Mouse (Mus musculus) stomach, embryonic 15.5 days (tissue): Measurements from ENCODE around the gene Olfr733. TPM values are rescaled to one million over a fixed set of nuclear protein-coding genes. Genes with fewer than 3 reads are reported as not detected.

ENCODE experiments used
- ATAC-seq: fragments of 200-750 bp; cut with Nextera tagmentation; 2 replicates; pipeline ENCODE4 v1.8.0; 2017; ENCODE audit warnings: low read depth, moderate number of reproducible peaks, moderate TSS enrichment; ENCODE audit not compliant: insufficient read depth, low FRiP score
- H3K27ac ChIP-seq: fragments of 300-500 bp; sonication (generic); 2 replicates; pipeline ENCODE4 v1.5.1; 2015; ENCODE audit warnings: mild to moderate bottlenecking, inconsistent platforms
- H3K27me3 ChIP-seq: fragments of 300-500 bp; sonication (generic); replicated peaks from 2 replicates; pipeline ENCODE4 v1.6.1; 2015; ENCODE audit warnings: inconsistent platforms
- H3K36me3 ChIP-seq: fragments of 300-500 bp; sonication (generic); 2 replicates; pipeline ENCODE4 v1.6.1; 2015; ENCODE audit warnings: inconsistent platforms
- H3K4me1 ChIP-seq: fragments of 300-500 bp; sonication (generic); 2 replicates; pipeline ENCODE4 v1.6.1; 2015; ENCODE audit warnings: inconsistent platforms
- H3K4me2 ChIP-seq: fragments of 300-500 bp; sonication (generic); 2 replicates; pipeline ENCODE4 v1.6.1; 2015; ENCODE audit warnings: mild to moderate bottlenecking, inconsistent platforms
- H3K4me3 ChIP-seq: fragments of 300-500 bp; sonication (generic); replicated peaks from 2 replicates; pipeline ENCODE4 v1.5.1; 2015; ENCODE audit warnings: inconsistent platforms
- H3K9ac ChIP-seq: fragments of 300-500 bp; sonication (generic); 2 replicates; pipeline ENCODE4 v1.6.1; 2015; ENCODE audit warnings: inconsistent platforms
- H3K9me3 ChIP-seq: fragments of 300-500 bp; sonication (generic); 2 replicates; pipeline ENCODE4 v1.6.1; 2016; ENCODE audit warnings: inconsistent platforms
- WGBS: fragments of 180-500 bp; shearing (Covaris S2); methylation state at CpG from one replicate; pipeline ENCODE4 v1.1.7; 2015; 5-methylcytosine and 5-hydroxymethylcytosine counted together
- polyA plus RNA-seq: library from polyadenylated mRNA; unstranded; fragments of >200 nt; fragmentation: Nextera tagmentation; extraction: Ambion mirVana; gene quantifications from 2 replicates; pipeline ENCODE4 v1.2.1, GENCODE M21; 2015

Olfr733 gene
- not detected in 2 replicates for polyA plus RNA-seq

DNA sequence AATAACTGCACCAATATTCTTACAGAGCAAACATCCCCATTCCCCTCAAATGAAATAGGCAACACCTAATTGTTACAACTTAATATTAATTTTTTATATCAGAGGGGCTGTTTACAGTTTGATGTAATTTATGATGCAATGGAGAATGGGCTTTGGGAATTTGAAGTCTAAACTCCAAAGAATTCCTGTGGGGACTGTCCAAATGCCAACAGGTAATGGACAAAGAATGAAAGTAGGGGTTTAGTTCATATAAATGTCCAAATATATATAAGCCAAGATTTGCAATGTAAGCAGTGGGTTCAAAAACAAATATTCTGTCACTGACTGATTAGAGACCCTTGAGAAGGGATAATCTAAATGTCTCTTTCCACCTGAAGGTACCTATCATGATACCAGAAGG is at the start of gene Olfr733:
Gene Olfr733 (minus strand): TSS at position 101 of the 400 bp plus-strand sequence.
- no peak within 1 kb of the TSS for H3K9ac ChIP-seq
- H3K4me2 ChIP-seq = no peak within 1 kb of the TSS
- no peak within 1 kb of the TSS for H3K4me3 ChIP-seq
- no peaks in the 10 kb centered on the region for H3K27me3 ChIP-seq
- H3K9me3 ChIP-seq = no peaks in the 10 kb centered on the region
- ATAC-seq = no peak
- no peaks in the 10 kb centered on the region for H3K36me3 ChIP-seq
- no peaks in the 10 kb centered on the region for H3K4me1 ChIP-seq
- no peak within 1 kb of the TSS for H3K27ac ChIP-seq

GRCm38 (mm10) chr14:50348796-50349195 is 47.5 kb upstream of the Olfr733 start, which contains the start of gene Olfr735:
Gene Olfr735 (minus strand): TSS chr14:50348872.
- Histone ChIP-seq H3K4me2 (no peak within 1 kb of the TSS), H3K9ac (no peak within 1 kb of the TSS), H3K4me1 (no peaks in the 10 kb centered on the region), H3K27me3 (no peaks in the 10 kb centered on the region), H3K4me3 (no peak within 1 kb of the TSS), H3K27ac (no peak within 1 kb of the TSS), H3K9me3 (no peaks in the 10 kb centered on the region), H3K36me3 (no peaks in the 10 kb centered on the region)
- 82% methylated on average over 2 of the region's 2 CpGs for WGBS
- ATAC-seq = no peak

- ATAC-seq = no peak
- Histone ChIP-seq H3K4me1 (no peaks in the 10 kb centered on the region), H3K27ac (no peak within 1 kb of the TSS), H3K4me2 (no peak within 1 kb of the TSS), H3K9ac (no peak within 1 kb of the TSS), H3K4me3 (no peak within 1 kb of the TSS), H3K27me3 (no peaks in the 10 kb centered on the region), H3K9me3 (no peaks in the 10 kb centered on the region), H3K36me3 (no peaks in the 10 kb centered on the region)
- 64% methylated on average over 1 of the region's 1 CpGs for WGBS
Measured at GRCm38 (mm10) chr14:50326661-50327060, 25.3 kb upstream of the Olfr733 start, which contains the start of gene Olfr734. Gene Olfr734 (minus strand): TSS chr14:50326761.

DNA sequence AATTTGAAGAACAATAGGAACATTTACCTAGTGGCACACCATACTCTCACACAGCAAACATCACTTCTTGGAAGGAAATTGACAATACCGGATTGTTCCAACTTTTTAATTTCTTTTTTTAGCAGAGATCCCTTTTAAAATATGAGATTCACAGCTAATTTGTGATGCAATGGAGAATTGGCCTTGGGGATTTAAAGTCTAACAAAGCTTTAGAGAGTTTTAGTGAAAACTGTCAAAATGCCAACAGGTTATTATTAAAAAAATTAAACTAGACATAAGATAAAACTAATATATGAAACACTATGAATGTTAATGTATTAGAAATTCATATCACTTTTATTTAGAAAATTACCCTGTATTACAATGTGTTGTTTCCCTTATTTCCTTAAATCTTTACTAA is 17.2 kb downstream of the Olfr733 start, which contains the start of gene Olfr732:
Gene Olfr732 (minus strand): TSS at position 101 of the 400 bp plus-strand sequence.
- no peak within 1 kb of the TSS for H3K27ac ChIP-seq
- no peaks in the 10 kb centered on the region for H3K27me3 ChIP-seq
- no peak for ATAC-seq
- WGBS = 95% methylated on average over 1 of the region's 1 CpGs
- H3K4me2 ChIP-seq = no peak within 1 kb of the TSS
- no peaks in the 10 kb centered on the region for H3K36me3 ChIP-seq
- H3K4me3 ChIP-seq = no peak within 1 kb of the TSS
- H3K9me3 ChIP-seq = no peaks in the 10 kb centered on the region
- H3K9ac ChIP-seq = no peak within 1 kb of the TSS
- H3K4me1 ChIP-seq = no peaks in the 10 kb centered on the region

Other genes with a start within 250 kb of the Olfr733 start
- gene Olfr726, start 210.6 kb downstream of the Olfr733 start, polyA plus RNA-seq = not detected in 2 replicates
- gene Olfr727, start 178.3 kb downstream of the Olfr733 start, polyA plus RNA-seq = not detected in 2 replicates
- not detected in 2 replicates for gene Olfr728, start 158.8 kb downstream of the Olfr733 start, polyA plus RNA-seq
- not detected in 2 replicates for gene Olfr729, start 148.6 kb downstream of the Olfr733 start, polyA plus RNA-seq
- not detected in 2 replicates for gene Olfr730, start 113.3 kb downstream of the Olfr733 start, polyA plus RNA-seq
- not detected in 2 replicates for gene Olfr731, start 59.7 kb downstream of the Olfr733 start, polyA plus RNA-seq
- not detected in 2 replicates for gene Olfr732, start 17.3 kb downstream of the Olfr733 start, polyA plus RNA-seq
- not detected in 2 replicates for gene Olfr734, start 25.2 kb upstream of the Olfr733 start, polyA plus RNA-seq
- gene Olfr735, start 47.4 kb upstream of the Olfr733 start, polyA plus RNA-seq = not detected in 2 replicates
- not detected in 2 replicates for gene Tlr11, start 56.4 kb upstream of the Olfr733 start, polyA plus RNA-seq
- gene Olfr736, start 79.6 kb upstream of the Olfr733 start, polyA plus RNA-seq = not detected in 2 replicates
- not detected in 2 replicates for gene Olfr738, start 106.0 kb upstream of the Olfr733 start, polyA plus RNA-seq
- not detected in 2 replicates for gene Olfr739, start 117.1 kb upstream of the Olfr733 start, polyA plus RNA-seq
- gene Olfr740, start 144.0 kb upstream of the Olfr733 start, polyA plus RNA-seq = not detected in 2 replicates
- gene Olfr741, start 171.2 kb upstream of the Olfr733 start, polyA plus RNA-seq = not detected in 2 replicates
- gene Olfr742, start 202.1 kb upstream of the Olfr733 start, polyA plus RNA-seq = not detected in 2 replicates
- not detected in 2 replicates for gene Olfr743, start 220.3 kb upstream of the Olfr733 start, polyA plus RNA-seq